Mouse (Mus musculus): ENCODE data around the gene Rcan2. TPM values are rescaled to one million over a fixed set of nuclear protein-coding genes. Genes with fewer than 3 reads are reported as not detected.
A peak's percentile ranks its signal among the peaks of the same experiment; 100 is the strongest.

Rcan2 gene
- polyA plus RNA-seq, 1 experiment from 2014 or later, result 22.4 TPM

DNA sequence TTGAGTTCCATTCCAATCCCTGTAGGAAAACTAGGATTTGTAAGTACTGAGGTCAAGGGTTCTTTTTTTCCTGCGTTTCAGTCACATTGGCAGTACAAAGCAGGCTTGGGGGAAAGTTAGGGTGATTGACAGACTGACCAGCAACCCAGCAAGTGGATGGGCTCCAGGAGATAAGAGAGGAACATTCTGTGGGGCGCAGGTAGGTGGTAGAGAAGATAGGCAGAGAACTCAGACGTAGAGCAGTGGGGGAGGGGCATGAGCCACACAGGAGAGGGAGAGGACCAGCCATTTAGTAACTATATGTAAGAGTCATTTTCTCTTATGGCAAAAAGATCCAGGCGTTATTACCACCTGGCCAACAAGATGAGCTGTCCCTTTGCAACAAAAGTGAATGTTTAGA is 96.2 kb downstream of the Rcan2 start:
- ATAC-seq (ENCODE audit: low FRiP score, low read depth), result no peak
- no peak overlapping the region for H3K27ac ChIP-seq (replicated peaks)
- WGBS, result 73% methylated on average over 4 of the region's 4 CpGs

DNA sequence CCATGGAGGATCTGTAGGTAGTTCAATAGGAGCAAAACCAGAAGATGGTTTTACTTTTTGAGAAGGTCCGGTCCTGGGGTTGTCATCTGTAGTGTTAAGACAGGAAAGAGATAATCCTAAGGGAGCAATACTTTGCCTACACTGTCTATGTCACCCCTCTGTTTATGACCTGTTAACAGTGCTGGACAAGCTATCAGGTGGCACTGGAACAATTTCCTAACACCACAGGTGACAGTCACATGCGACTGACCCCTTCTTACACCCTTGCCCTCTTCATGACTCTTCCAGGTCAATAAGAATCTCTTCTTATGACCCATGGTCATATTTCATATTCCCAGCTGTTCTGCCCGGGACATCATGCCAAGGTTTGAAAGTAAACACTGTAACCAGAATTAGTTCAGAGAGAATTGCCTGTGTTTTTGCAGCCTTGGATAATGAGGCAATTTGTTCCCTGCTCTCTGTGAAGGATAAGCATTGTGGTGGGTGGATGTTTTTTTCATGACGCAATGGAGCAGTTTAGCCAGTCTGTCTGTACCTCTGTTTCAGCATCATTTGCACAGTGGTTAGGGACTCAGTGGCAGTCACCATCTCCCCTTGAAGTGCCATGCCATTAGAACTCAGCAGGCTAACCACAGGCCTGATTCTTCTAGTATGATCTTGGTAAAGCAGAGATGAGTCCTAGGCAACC is 98.4 kb downstream of the Rcan2 start:
- Histone ChIP-seq H3K36me3 (no peaks in the 10 kb centered on the region), H3K9me3 (no peaks in the 10 kb centered on the region), H3K4me2 (replicated peaks) (no peak overlapping the region), H3K4me1 (no peaks in the 10 kb centered on the region), H3K27me3 (no peaks in the 10 kb centered on the region), H3K27ac (replicated peaks) (no peak overlapping the region), H3K9ac (replicated peaks) (no peak overlapping the region), H3K4me3 (no peak overlapping the region)
- no peak for ATAC-seq (ENCODE audit: low FRiP score, low read depth)
- WGBS, result 92% methylated on average over 4 of the region's 4 CpGs

More for the DNA sequence above, 96.2 kb downstream of the Rcan2 start:
- Histone ChIP-seq H3K9ac (replicated peaks) (no peak overlapping the region), H3K4me1 (no peaks in the 10 kb centered on the region), H3K4me3 (no peak overlapping the region), H3K9me3 (no peaks in the 10 kb centered on the region), H3K36me3 (no peaks in the 10 kb centered on the region), H3K4me2 (replicated peaks) (no peak overlapping the region), H3K27me3 (no peaks in the 10 kb centered on the region)

DNA sequence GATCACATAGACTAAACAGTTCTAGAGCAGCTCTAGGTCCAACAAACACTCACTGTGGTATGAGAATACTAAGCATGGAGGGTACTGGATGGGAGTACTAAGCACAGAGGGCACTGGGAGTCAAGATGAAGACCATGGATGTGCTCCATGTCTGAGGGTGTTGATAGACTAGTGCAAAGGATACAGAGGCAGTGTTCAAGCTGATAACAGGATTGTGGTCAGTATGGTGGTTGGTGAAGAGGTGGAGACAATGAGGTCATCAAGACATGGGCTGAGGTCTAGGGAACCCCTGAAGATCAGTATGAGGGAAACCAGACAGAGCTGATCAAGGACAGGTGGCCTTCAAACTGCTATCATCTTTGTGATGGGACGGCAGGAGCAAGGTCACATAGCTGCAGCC is 99.0 kb downstream of the Rcan2 start:
- Histone ChIP-seq H3K4me3 (no peak overlapping the region), H3K27ac (replicated peaks) (no peak overlapping the region), H3K36me3 (no peaks in the 10 kb centered on the region), H3K27me3 (no peaks in the 10 kb centered on the region), H3K9me3 (no peaks in the 10 kb centered on the region), H3K9ac (replicated peaks) (no peak overlapping the region), H3K4me1 (no peaks in the 10 kb centered on the region), H3K4me2 (replicated peaks) (no peak overlapping the region)
- WGBS, result 89% methylated on average over 1 of the region's 1 CpGs
- ATAC-seq (ENCODE audit: low FRiP score, low read depth), result no peak

DNA sequence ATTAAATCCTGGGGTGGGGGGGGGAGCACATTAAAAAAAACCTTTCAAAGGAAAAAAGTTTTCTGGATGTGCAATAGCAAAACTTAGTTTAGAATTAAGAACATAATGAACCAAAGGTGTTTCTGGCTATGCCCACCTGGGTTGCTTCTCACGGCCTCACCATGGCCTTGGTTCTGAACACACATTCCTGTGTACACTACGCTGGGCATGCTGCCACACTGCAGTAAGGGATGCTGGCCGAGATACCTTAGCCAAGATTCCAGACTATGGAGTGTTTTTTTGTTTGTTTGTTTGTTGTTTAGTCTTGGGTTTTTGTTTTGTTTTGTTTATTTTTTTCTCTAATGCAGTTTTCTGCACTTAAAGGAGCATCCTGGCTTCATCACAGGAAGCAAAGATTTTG is 100.3 kb downstream of the Rcan2 start:
- no peaks in the 10 kb centered on the region for H3K9me3 ChIP-seq
- no peak overlapping the region for H3K9ac ChIP-seq (replicated peaks)
- WGBS, result 85% methylated on average over 3 of the region's 3 CpGs
- H3K4me2 ChIP-seq (replicated peaks), result no peak overlapping the region
- H3K27ac ChIP-seq (replicated peaks), result no peak overlapping the region
- no peaks in the 10 kb centered on the region for H3K4me1 ChIP-seq
- no peak overlapping the region for H3K4me3 ChIP-seq
- no peak for ATAC-seq (ENCODE audit: low FRiP score, low read depth)
- H3K36me3 ChIP-seq, result no peaks in the 10 kb centered on the region
- no peaks in the 10 kb centered on the region for H3K27me3 ChIP-seq

DNA sequence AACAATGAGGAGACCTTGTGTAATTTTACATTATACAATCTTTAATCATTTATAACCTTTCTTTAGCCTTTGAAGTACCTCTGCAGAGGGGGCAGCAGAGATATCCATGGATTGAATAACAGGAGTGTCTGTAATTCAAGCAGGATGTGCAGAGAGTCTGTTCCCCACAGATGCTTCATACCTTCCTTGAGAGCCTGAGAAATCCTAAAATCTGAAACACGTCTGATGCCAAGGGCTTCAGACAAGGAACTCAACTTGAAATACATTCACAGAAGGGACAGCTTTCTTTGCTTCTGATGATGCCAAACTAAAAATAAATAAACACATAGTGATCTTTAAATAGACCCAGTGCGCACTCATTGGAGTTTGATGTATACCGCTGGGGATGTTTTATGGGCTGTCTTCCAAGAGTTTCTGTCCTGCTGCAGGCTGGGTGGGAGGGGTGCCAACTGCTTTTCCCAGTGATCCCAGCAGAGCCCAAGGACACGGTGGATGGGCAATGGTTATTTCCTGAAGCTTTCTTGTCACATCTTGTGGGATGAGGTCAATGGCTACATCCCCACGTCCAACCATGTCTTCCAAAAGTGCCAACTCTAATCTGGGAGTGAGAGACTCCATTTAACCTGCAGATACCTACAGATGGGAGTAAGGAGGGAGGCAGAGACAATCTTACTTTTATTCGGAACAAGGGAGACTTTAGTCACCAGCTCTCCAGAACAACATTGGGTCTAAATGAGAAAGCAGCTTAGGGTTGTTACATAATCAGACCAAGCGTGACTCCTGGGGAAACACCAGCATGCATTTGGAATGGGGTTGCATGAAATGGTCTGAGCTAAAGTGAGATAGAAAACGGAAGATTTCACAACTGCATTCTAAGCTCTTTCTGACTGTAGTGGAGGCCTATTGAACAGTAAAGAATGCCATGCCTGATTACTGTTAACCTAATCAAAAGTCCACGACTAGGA is 102.9 kb downstream of the Rcan2 start:
- no peak overlapping the region for H3K27ac ChIP-seq (replicated peaks)
- WGBS, result 83% methylated on average over 9 of the region's 9 CpGs
- no peak for ATAC-seq (ENCODE audit: low FRiP score, low read depth)
- H3K4me3 ChIP-seq, result no peak overlapping the region
- no peaks in the 10 kb centered on the region for H3K36me3 ChIP-seq
- no peaks in the 10 kb centered on the region for H3K4me1 ChIP-seq
- no peaks in the 10 kb centered on the region for H3K27me3 ChIP-seq
- no peak overlapping the region for H3K4me2 ChIP-seq (replicated peaks)
- no peaks in the 10 kb centered on the region for H3K9me3 ChIP-seq
- H3K9ac ChIP-seq (replicated peaks), result no peak overlapping the region

DNA sequence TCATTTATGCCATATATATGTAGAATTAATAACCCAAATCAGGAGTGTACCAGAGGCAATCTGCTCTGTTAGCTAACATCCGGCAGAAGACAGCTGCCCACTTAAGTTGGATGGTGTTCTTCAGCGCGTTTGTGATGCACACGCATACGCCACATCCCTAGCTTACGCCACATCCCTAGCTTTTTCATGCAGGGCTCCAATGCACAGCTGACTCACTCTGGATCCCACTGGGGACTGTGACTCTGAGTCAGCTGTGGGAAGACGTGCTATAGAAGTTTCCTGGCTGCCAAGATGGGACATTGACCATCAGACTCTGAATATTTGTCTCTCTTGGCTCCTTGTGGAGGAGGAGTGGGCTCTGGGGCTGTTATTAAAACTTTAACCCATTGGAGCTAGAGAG is 103.7 kb downstream of the Rcan2 start:
- Histone ChIP-seq H3K4me2 (replicated peaks) (no peak overlapping the region), H3K36me3 (no peaks in the 10 kb centered on the region), H3K27ac (replicated peaks) (no peak overlapping the region), H3K4me1 (no peaks in the 10 kb centered on the region), H3K27me3 (no peaks in the 10 kb centered on the region), H3K9me3 (no peaks in the 10 kb centered on the region), H3K9ac (replicated peaks) (no peak overlapping the region), H3K4me3 (no peak overlapping the region)
- no peak for ATAC-seq (ENCODE audit: low FRiP score, low read depth)
- 92% methylated on average over 7 of the region's 7 CpGs for WGBS

DNA sequence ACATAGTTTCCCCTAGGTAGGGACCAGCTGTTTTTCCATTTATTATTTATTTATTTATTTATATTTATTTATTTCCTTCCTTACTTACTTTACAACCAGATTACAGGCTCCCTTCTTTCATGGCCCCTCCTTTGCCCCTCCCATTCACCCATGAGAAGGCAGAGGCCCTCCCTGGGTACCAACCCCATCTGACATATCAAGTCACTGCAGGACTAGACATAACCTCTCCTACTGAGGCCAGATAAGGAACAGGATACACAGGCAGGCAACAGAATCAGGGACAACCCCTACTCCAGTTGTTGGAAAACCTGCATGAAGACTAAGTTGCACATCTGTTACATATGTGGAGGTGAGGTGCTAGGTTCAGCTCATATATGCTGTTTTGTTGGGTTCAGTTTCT is 105.6 kb downstream of the Rcan2 start:
- H3K4me2 ChIP-seq (replicated peaks), result no peak overlapping the region
- no peak overlapping the region for H3K27ac ChIP-seq (replicated peaks)
- no peaks in the 10 kb centered on the region for H3K4me1 ChIP-seq
- H3K9ac ChIP-seq (replicated peaks), result no peak overlapping the region
- H3K27me3 ChIP-seq, result no peaks in the 10 kb centered on the region
- H3K9me3 ChIP-seq, result no peaks in the 10 kb centered on the region
- H3K4me3 ChIP-seq, result no peak overlapping the region
- no peak for ATAC-seq (ENCODE audit: low FRiP score, low read depth)
- no peaks in the 10 kb centered on the region for H3K36me3 ChIP-seq

DNA sequence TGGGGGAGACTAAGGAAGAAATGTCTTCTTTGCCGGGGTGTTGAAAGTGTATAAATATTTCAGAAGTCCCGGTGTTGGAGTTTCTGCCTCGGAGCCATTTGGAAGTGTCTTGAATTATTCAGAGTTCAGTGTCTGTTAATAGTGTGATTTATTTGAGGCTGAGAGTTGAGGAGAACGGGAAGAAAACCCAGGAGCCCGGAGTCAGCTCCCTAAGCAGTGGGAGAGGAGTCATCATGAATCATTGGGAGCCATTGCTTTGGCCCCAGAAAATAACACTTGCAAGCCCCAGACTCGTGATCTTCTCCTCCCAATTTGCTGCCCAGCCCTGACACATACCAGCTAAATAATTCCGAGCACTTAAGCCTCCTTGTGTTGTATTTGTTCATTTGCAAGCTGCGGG is 115.0 kb downstream of the Rcan2 start:
- no peaks in the 10 kb centered on the region for H3K9me3 ChIP-seq
- 78% methylated on average over 8 of the region's 8 CpGs for WGBS
- H3K9ac ChIP-seq (replicated peaks), result no peak overlapping the region
- H3K27ac ChIP-seq (replicated peaks), result no peak overlapping the region
- no peaks in the 10 kb centered on the region for H3K4me1 ChIP-seq
- no peak overlapping the region for H3K4me2 ChIP-seq (replicated peaks)
- H3K4me3 ChIP-seq, result no peak overlapping the region
- H3K27me3 ChIP-seq, result no peaks in the 10 kb centered on the region
- no peaks in the 10 kb centered on the region for H3K36me3 ChIP-seq
- ATAC-seq (ENCODE audit: low FRiP score, low read depth), result no peak

DNA sequence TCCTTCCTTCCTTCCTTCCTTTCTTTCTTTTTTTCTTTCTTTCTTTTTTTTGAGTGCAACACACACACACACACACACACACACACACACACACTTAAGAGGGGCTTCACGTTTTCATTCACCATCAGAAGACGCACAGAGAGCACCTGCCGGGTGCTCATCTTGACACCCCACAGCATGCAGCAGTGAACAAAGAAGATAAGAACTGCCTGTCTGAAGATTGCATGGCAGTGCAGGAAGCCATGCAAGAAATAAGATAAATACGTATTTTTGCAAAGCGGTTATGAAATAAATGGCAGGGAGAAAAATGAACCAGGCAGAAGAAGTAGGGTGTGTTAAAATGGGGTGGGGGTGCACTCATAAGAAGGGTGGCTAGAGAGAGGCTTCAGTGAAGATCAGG is 116.0 kb downstream of the Rcan2 start:
- no peak overlapping the region for H3K27ac ChIP-seq (replicated peaks)
- no peak for ATAC-seq (ENCODE audit: low FRiP score, low read depth)
- no peaks in the 10 kb centered on the region for H3K36me3 ChIP-seq
- H3K4me3 ChIP-seq, result no peak overlapping the region
- 81% methylated on average over 5 of the region's 5 CpGs for WGBS
- H3K4me1 ChIP-seq, result no peaks in the 10 kb centered on the region
- no peaks in the 10 kb centered on the region for H3K27me3 ChIP-seq
- H3K9me3 ChIP-seq, result no peaks in the 10 kb centered on the region
- no peak overlapping the region for H3K9ac ChIP-seq (replicated peaks)
- no peak overlapping the region for H3K4me2 ChIP-seq (replicated peaks)

DNA sequence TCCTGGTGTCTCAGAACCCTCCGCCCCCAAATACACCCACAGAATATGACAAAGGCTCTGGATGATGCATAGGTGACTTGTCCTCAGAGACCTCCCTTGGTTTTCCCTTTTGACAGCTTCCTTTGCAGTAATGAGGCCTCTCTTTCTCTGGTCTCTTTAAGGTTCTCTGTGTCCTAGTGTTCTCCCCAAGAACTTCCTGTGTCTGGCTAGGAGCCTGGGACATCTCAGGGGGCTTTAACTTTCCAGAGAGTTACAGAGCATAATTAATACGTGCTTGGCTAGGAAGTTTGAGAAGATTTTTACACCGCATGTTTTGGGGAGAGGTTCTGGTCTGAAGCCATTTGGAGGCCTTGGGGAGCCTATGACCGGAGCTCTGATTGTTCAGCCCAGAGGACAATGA is 128.7 kb downstream of the Rcan2 start:
- Histone ChIP-seq H3K4me2 (replicated peaks) (no peak overlapping the region), H3K27ac (replicated peaks) (no peak overlapping the region), H3K9me3 (no peaks in the 10 kb centered on the region), H3K9ac (replicated peaks) (no peak overlapping the region), H3K4me1 (0 out of 2 replicates have a peak, but pooled peaks cover 3% of the 10 kb centered on the region), H3K36me3 (no peaks in the 10 kb centered on the region), H3K27me3 (no peaks in the 10 kb centered on the region), H3K4me3 (no peak overlapping the region)
- 89% methylated on average over 4 of the region's 4 CpGs for WGBS
- ATAC-seq (ENCODE audit: low FRiP score, low read depth), result no peak

DNA sequence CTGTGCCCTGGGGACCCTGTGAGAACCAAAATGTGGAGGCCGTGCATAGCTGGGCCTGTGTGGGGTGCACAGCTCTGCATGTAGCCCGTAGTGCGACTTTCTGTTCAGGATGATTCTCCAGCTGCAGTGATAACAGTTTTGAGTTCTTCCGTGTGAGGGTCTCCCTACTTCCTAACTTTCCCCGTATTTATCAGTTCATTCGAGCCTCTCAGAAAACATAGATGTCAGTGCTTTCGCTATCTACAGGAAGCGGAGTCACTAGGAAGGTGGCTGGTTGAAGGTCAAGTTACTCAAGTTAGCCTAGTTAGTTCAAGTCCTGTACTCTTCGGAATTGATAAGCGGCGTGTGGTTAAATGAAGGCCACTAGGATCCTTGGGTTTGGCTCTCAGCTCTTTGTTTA is 130.6 kb downstream of the Rcan2 start:
- 91% methylated on average over 11 of the region's 11 CpGs for WGBS
- H3K36me3 ChIP-seq, result no peaks in the 10 kb centered on the region
- 0 out of 2 replicates have a peak, but pooled peaks cover 4% of the 10 kb centered on the region for H3K9me3 ChIP-seq
- no peak overlapping the region for H3K4me3 ChIP-seq
- H3K9ac ChIP-seq (replicated peaks), result no peak overlapping the region
- no peak for ATAC-seq (ENCODE audit: low FRiP score, low read depth)
- H3K27me3 ChIP-seq, result no peaks in the 10 kb centered on the region
- H3K4me1 ChIP-seq, result 0 out of 2 replicates have a peak, but pooled peaks cover 3% of the 10 kb centered on the region
- no peak overlapping the region for H3K27ac ChIP-seq (replicated peaks)
- no peak overlapping the region for H3K4me2 ChIP-seq (replicated peaks)

DNA sequence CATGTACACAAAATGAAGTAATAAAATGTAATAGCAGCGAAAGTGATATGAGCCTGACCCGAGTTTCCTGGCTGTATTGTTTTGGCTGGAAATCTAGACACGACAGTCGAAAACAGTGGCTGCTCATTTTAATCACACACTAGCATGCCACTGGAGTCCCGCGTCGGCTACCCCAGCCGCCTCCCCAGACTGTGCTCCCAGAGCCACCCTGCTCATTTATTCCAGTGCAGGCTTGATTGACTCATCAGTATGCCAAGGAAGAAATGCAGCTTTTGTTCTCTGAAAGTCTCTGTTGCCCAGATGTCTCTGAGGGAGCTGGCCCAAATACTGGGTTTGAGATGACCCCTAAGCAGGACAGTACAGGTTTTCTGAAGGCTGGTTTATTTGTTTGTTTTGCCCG is 132.9 kb downstream of the Rcan2 start:
- H3K27ac ChIP-seq (replicated peaks), result no peak overlapping the region
- H3K9me3 ChIP-seq, result 0 out of 2 replicates have a peak, but pooled peaks cover 4% of the 10 kb centered on the region
- H3K4me1 ChIP-seq, result 0 out of 2 replicates have a peak, but pooled peaks cover 3% of the 10 kb centered on the region
- H3K4me2 ChIP-seq (replicated peaks), result no peak overlapping the region
- H3K9ac ChIP-seq (replicated peaks), result no peak overlapping the region
- 81% methylated on average over 9 of the region's 9 CpGs for whole genome bisulfite sequencing
- H3K27me3 ChIP-seq, result no peaks in the 10 kb centered on the region
- no peaks in the 10 kb centered on the region for H3K36me3 ChIP-seq
- ATAC-seq (ENCODE audit: low FRiP score, low read depth), result 0 out of 2 replicates have a peak, but pooled peaks have one; percentile 54
- no peak overlapping the region for H3K4me3 ChIP-seq

Measured in midbrain, embryonic 12.5 days (tissue).